Mouse (Mus musculus) neutrophil, adult 5-6 weeks (primary cell): ENCODE results near the gene Dctpp1. TPM values are rescaled to one million over a fixed set of nuclear protein-coding genes. Genes with fewer than 3 reads are reported as not detected.
"Not testable (repeated sequence)": the region's sequence is repeated elsewhere in the genome, so short reads cannot be mapped to it uniquely, and the experiment has no call there.

Experiments
- ATAC-seq: fragments of 151-379, 151-347 bp; 2 replicates; pipeline ENCODE4 v1.8.0; 2017; ENCODE audit warnings: mild to moderate bottlenecking, moderate TSS enrichment; ENCODE audit not compliant: insufficient number of reproducible peaks, poor library complexity, low FRiP score, severe bottlenecking; ENCODE audit errors: extremely low read depth
- total RNA-seq: library from RNA; stranded (forward); fragments of 200-1000 nt; gene quantifications from 2 replicates; pipeline ENCODE4 v1.2.3, GENCODE M21; 2017

Dctpp1 gene
- total RNA-seq, 1 experiment from 2014 or later = 6.8 TPM

GRCm38 (mm10) chr7:127272566-127272965 lies 12.1 kb upstream of the Dctpp1 start:
- no peak for ATAC-seq

DNA sequence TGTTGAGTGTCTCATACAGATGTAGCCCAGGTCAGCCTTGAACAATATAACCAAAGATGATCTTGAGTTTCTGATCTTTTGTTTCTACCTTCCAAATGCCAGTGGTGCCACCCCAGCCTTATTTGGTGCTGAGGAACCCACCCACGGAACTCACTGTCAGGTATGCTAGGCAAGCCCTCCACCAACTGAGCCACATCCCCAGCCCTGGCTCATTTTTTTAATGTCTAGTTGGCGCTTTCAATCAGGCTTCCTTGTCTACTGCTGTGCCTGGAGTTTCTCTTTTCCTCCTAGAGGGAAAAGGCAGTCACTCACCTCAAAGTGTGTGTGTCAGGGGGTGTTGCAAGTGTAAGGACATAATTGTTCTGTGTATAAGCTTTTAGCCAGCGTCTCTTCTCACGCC lies 10.6 kb upstream of the Dctpp1 start:
- no peak for ATAC-seq

DNA sequence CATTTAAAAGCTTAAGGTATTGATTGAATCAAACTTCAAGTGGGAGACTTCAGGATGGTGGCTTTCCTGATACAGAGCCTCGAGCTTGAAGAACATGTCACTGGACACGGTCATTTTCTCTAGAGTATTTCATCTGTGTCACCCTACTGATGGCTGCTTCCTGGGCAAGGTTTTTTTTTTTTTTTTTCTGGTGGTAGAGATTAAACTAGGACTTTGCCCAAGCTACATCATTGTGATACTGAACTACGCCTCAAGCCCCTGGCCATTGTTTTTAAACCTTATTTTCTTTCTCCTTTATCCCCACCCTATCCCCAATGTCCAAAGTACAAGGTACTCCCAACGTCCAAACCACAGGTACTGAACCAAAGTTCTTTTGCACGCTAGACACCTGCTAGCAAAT lies 10.2 kb upstream of the Dctpp1 start:
- no peak for ATAC-seq

DNA sequence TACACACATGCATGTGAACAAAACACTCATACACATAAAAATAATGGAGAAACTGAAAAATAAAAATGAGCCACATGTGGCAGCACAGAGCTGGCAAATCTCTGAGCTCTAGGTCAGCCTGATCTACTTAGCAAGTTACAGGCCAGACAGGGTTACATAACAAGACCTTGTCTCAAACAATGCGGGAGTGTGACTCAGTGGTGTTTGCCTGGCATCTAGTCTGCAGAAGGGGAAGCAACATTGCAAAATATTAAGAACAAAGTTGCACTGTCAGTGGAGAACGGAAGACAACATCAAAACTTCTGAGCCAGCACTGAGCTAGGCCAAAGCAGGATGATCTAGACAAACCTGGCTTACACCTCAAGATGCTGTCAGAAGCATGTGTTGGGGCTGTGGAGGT lies 9.7 kb upstream of the Dctpp1 start:
- peak; percentile 70 for ATAC-seq

DNA sequence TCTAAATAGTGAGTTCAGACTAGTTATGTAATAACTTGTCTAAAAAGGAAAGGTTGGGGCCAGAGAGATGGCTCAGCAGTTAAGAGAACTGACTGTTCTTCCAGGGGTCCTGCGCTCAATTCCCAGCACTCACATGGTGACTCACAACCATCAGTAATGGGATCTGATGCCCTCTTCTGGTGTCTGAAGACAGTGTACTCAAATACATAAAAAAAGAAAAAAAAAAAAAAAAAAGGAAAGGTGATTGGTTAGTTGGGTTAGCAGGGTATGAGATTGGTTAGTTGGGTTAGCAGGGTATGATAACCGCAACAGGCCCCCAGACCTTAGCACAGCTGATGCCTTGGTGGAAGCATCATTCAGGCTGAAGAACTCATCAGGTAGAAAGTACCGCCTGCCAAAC lies 3.0 kb upstream of the Dctpp1 start:
- ATAC-seq = no peak

DNA sequence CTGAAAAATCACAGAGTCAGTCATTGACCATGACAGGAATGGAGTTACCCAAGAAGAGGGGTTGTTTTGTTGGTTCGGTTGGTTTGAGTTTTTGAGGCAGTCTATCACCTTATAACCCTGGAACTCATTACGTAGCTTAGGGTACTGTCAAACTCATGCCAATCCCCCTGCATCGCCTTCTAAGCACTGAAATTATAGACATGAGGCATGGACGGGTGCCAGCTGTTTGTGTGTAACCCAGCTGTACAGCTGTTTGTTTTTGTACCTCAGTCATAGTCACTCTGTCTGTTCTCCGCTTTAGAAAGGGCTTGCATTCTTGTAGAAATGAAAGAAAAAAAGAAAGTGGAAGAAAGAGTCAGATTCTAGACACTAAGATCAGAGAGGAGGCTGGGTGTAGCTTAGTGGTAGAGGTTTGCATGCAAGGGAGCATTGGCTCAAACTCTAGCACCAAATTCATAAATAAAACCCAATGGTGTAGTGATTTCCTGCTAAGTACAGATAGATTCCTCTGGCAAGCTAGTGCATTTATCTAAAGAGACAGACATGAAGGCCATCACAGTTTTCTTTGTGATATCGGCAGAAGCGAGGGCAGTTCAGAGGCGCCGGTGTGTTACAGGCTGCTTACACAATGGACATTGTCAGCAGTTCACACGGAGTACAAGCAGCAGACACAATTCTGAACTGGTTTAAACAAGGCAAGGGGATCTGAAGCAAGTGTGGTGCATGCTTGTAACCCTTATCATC lies 1.9 kb upstream of the Dctpp1 start:
- no peak for ATAC-seq

DNA sequence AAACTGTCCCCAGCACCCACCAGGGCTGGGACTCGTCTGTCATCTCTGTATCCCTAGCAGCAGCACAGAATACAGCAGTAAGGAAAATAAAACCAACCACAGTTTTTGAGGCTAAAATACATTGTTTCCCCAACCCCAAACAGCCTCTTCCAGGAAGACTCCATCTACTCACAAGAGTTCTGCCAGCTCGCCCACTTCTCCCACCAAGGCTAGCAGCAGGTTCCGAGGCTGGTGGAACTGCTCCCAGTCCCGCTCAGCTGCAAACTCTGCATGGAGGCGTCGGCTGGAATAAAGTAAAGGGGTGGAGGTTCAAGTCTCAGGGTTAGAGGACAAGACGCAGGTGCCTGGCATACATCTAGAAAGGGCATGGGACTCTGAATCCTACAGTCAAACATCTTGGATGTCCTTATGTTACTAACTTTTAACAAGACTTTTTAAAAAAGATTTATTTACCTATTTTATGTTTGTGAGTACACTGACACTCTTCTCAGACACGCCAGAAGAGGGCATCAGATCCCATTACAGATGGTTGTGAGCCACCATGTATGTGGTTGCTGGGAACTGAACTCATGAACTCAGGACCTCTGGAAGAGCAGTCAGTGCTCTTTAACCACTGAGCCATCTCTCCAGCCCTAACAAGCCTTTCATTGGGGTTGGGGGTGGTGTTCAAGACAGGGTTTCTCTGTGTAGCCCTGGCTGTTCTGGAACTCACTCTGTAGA lies 1.2 kb downstream of the Dctpp1 start:
- no peak for ATAC-seq

DNA sequence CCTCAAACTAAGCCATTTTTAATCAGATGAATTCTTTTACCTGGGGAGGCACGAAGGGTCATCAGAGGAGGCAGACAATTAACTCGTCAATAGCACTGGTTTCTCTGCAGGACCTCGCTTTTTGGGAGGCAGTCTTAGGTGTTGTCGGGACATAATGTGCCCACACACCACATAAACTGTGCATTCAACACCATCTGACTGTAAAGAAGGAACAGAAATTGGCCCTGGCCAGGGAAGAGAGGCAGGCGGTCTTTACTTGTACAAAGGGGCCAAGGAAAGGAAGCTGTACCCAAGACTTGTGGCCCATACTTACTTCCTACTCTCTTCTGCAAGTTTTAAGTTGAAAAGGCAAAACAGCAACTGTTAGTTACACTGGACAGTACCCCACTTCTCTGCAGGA lies 4.0 kb downstream of the Dctpp1 start:
- no peak for ATAC-seq

- ATAC-seq = no peak
These were observed 4.5 kb downstream of the Dctpp1 start for GRCm38 (mm10) chr7:127255965-127256364.

DNA sequence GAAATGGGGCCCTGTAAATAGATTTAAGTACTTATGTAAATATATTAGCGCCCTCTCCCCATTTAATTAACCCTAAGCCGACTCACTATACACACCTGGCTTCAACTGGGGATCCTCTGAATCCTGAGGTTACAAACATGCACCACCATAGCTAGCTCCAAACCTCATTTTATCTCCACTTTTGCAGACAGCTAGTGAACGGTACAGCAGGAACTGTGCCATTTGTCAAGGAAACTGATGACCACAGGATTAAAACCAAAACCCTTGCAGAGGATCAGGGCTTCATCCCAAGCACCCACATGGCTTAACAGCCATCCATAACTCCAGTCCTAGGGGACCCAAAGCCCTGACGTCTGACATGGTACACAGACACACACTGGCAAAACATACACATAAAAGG lies 5.5 kb downstream of the Dctpp1 start:
- ATAC-seq = no peak

DNA sequence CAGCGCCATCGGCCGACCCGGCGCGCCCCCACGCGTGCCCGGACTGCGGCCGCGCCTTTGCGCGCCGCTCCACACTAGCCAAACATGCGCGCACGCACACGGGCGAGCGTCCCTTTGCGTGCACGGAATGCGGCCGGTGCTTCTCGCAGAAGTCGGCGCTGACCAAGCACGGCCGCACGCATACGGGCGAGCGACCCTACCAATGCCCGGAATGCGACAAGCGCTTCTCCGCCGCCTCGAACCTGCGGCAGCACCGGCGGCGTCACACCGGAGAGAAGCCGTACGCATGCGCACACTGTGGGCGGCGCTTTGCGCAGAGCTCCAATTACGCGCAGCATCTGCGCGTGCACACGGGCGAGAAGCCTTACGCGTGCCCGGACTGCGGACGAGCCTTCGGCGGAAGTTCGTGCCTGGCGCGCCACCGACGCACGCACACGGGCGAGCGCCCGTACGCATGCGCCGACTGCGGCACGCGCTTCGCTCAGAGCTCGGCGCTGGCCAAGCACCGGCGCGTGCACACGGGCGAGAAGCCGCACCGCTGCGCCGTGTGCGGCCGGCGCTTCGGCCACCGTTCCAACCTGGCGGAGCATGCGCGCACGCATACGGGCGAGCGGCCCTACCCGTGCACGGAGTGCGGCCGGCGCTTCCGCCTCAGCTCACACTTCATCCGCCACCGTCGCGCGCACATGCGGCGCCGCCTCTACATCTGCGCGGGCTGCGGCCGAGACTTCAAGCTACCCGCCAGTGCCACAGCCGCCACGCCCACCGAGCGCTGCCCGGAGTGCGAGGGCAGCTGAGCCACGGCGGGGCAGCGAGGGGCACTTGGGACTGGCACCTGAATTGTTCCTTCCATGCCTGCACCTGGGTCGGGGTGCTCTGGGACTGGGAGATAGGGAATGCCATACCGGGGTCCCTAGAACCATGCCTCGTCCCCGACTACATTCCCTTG lies 6.4 kb downstream of the Dctpp1 start:
- peak; percentile 88 for ATAC-seq

DNA sequence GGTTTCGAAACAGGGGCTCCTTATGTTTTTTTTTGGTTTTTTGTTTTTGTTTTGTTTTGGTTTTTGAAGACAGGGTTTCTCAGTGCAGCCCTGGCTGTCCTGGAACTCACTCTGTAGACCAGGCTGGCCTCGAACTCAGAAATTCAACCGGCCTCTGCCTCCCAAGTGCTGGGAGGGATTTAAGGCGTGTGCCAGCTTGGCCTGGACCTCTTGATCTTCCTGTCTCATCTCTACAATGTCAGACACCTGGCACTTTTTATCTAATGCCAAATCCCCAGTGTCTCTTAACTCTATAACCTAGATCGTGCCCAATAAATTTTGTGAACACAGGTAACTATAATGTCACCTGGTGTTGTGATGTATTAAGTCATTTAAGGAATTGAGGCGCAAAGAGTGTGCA lies 7.2 kb downstream of the Dctpp1 start:
- no peak for ATAC-seq

GRCm38 (mm10) chr7:127252414-127252813 lies 8.1 kb downstream of the Dctpp1 start:
- ATAC-seq = 0 out of 2 replicates have a peak, but pooled peaks have one; percentile 27

- ATAC-seq = not testable (repeated sequence)
These were observed 10.0 kb downstream of the Dctpp1 start for GRCm38 (mm10) chr7:127250511-127250910.

GRCm38 (mm10) chr7:127244658-127245510 lies 15.6 kb downstream of the Dctpp1 start:
- 0 out of 2 replicates have a peak, but pooled peaks have one; percentile 4 for ATAC-seq

GRCm38 (mm10) chr7:127243870-127244657 lies 16.4 kb downstream of the Dctpp1 start, which contains the start of gene Zfp771:
Gene Zfp771 (plus strand): TSS chr7:127244274.
- peak; percentile 91 for ATAC-seq

GRCm38 (mm10) chr7:127243361-127243867 lies 17.1 kb downstream of the Dctpp1 start:
- ATAC-seq = no peak
